Mouse (Mus musculus) cerebellum, postnatal 10 days (tissue): ENCODE measurements around the gene Zfp653.

Experiments used
- DNase-seq, 2 experiments: peaks; one replicate each; pipeline ENCODE4 v3.0.0; 2021; ENCODE audit warnings: mixed read lengths in 2 of 2

Gene Zfp653

GRCm38 (mm10) chr9:22024592-22024991, 46.6 kb downstream of the Zfp653 start:
- DNase-seq, result peak in 1 of 2 experiments; percentile 53

- peak; percentile 81 to 88 for DNase-seq
Observed at GRCm38 (mm10) chr9:22017208-22017825, 53.9 kb downstream of the Zfp653 start.

GRCm38 (mm10) chr9:22016245-22016644, 54.9 kb downstream of the Zfp653 start:
- DNase-seq, result peak; percentile 53 to 55

- DNase-seq, result peak in 1 of 2 experiments; percentile 57
Observed at GRCm38 (mm10) chr9:22012731-22013130, 58.4 kb downstream of the Zfp653 start.

GRCm38 (mm10) chr9:22011055-22011454, 60.1 kb downstream of the Zfp653 start:
- DNase-seq, result no peak
